Mouse (Mus musculus): ENCODE measurements around the gene P2rx7.

P2rx7 gene

GRCm38 (mm10) chr5:122731321-122731720 is 87.6 kb downstream of the P2rx7 start:
- DNase-seq (ENCODE audit: low spot score in 2 of 2), result peak in 1 of 2 experiments; percentile 77

GRCm38 (mm10) chr5:122731991-122732673 is 88.4 kb downstream of the P2rx7 start:
- DNase-seq (ENCODE audit: low spot score in 2 of 2), result no peak

- DNase-seq (ENCODE audit: low spot score in 2 of 2), result no peak
Measured at GRCm38 (mm10) chr5:122733881-122734280, 90.2 kb downstream of the P2rx7 start.

GRCm38 (mm10) chr5:122735853-122736252 is 92.1 kb downstream of the P2rx7 start:
- DNase-seq (ENCODE audit: low spot score in 2 of 2), result no peak

GRCm38 (mm10) chr5:122736761-122737160 is 93.0 kb downstream of the P2rx7 start:
- no peak for DNase-seq (ENCODE audit: low spot score in 2 of 2)

Data from left cerebral cortex, adult 9 months (tissue).